Mouse (Mus musculus): ENCODE results near the gene Esam. TPM values are rescaled to one million over a fixed set of nuclear protein-coding genes. Genes with fewer than 3 reads are reported as not detected.

Gene Esam
- polyA plus RNA-seq, 1 experiment from 2014 or later: 38.8 TPM

DNA sequence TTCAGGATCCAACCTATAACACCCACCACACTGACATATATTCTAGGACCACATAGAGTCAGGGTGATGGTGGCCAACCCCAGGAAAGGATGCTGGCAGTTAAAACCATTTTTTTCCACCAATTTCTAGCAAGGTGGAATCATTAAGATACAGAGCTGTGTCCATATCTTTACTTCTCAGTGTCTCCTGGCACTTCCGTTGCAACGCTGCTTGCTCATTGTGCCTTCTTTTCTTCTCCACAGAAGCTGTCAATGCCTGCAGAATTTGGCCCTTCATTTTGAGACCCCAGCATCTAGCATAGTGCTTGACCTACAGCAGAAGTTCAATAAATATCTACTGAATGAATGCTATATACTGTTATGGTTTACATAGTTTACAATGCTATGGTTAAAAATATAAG is 39.1 kb downstream of the Esam start:
- no peak for ATAC-seq
- Histone ChIP-seq H3K4me2 (ENCODE audit: low read length) (no peak overlapping the region), H3K4me1 (ENCODE audit: control insufficient read depth, insufficient read depth, low read length) (peaks cover 4% of the 10 kb centered on the region), H3K36me3 (ENCODE audit: control insufficient read depth, insufficient read depth, low read length) (no peaks in the 10 kb centered on the region), H3K27me3 (ENCODE audit: control insufficient read depth, insufficient read depth, low read depth, low read length) (no peaks in the 10 kb centered on the region), H3K9me3 (replicated peaks; ENCODE audit: control insufficient read depth, low read length, poor library complexity, severe bottlenecking) (no peaks in the 10 kb centered on the region), H3K27ac (ENCODE audit: low read length) (no peak overlapping the region), H3K9ac (ENCODE audit: low read depth, low read length) (no peak overlapping the region), H3K4me3 (ENCODE audit: low read depth, low read length) (no peak overlapping the region)
- 85% methylated on average over 2 of the region's 2 CpGs for WGBS

DNA sequence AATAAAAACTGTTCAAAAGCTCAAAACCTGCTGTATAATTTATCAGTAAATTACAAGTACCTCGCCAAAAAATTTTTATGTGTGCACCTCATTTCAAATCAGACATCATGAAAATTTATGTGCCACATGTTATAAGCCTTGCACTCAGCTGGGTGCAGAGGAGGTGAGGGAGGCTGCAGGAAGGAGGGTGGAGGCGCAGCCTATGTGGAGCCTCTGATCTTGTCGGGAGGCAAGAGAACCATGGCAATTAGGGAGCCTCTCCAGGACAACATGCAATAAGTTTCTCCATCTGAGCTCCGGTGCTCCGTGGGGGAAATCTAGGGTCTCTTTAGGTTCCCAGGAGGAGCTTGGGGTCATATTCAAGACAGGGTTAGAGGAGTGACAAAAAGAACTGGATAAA is 39.6 kb downstream of the Esam start:
- ATAC-seq: no peak
- no peaks in the 10 kb centered on the region for H3K27me3 ChIP-seq (ENCODE audit: control insufficient read depth, insufficient read depth, low read depth, low read length)
- no peaks in the 10 kb centered on the region for H3K36me3 ChIP-seq (ENCODE audit: control insufficient read depth, insufficient read depth, low read length)
- no peak overlapping the region for H3K4me3 ChIP-seq (ENCODE audit: low read depth, low read length)
- H3K27ac ChIP-seq (ENCODE audit: low read length): no peak overlapping the region
- H3K4me1 ChIP-seq (ENCODE audit: control insufficient read depth, insufficient read depth, low read length): peaks cover 4% of the 10 kb centered on the region
- WGBS: 52% methylated on average over 5 of the region's 5 CpGs
- no peak overlapping the region for H3K9ac ChIP-seq (ENCODE audit: low read depth, low read length)
- H3K4me2 ChIP-seq (ENCODE audit: low read length): no peak overlapping the region
- H3K9me3 ChIP-seq (replicated peaks; ENCODE audit: control insufficient read depth, low read length, poor library complexity, severe bottlenecking): no peaks in the 10 kb centered on the region

DNA sequence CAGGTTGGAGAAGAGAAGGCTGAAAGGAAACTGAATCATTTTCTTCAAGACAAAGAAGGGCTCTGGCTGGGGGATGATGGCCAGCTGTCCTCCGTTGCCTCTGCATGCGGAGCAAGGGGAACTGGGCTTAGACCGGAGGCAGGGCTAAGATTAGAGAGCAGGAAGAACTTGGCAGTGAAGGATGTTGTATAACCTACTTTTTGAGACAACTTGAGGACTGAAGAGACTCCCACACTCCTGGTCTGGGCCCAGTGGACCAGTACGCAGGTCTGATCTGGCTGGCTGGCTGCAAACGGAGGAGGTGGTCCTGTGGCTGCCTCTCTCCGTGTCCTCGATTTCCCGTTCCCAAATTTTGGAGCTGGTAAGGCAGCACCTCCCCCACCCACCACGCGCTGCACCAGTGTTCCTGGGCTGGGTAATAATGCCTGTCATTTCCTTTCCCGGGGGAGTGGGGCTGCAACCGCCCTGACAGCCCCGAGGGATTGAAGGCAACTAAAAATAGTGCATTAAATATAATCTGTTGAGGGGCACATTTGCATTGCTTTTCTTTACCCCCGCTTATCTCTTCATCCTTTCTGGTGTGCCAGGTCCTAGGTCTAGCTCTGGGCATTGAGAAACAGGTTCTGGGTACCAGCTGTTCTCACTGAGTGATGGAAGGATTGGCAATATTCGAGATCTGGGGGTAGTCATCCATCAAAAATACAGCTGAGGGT is 40.2 kb downstream of the Esam start:
- no peak overlapping the region for H3K4me2 ChIP-seq (ENCODE audit: low read length)
- ATAC-seq: peak; percentile 54

DNA sequence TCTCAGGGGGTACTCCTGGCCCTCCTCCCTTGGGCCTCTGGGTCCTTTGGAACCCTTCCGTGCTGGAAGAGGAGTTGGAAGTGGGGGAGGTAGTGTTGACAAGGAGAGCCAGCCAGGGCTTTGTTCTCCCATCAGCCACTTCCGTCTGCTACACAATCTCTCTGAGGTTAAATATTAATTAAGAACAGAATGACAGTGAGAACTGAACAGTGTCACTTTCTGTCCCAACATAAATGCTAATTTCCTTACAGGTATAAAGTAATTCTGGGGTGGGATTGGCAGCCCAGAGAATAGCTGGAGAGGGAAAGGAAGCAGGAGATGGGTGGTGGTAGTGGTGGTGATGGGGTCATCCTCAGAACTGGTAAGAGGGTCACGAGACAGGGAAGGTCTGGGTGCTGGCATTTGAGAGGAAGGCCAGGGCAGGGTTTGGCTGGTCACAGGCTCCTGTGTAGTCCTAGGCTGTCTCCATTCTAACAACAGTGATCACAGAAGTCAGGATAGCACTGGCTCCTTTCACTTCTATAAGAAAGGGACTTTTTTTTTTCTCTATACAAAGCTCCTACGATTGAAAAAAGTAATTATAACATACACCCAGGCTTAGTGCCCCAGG is 40.8 kb downstream of the Esam start:
- Histone ChIP-seq H3K36me3 (ENCODE audit: control insufficient read depth, insufficient read depth, low read length) (no peaks in the 10 kb centered on the region), H3K4me2 (ENCODE audit: low read length) (no peak overlapping the region), H3K4me1 (ENCODE audit: control insufficient read depth, insufficient read depth, low read length) (peaks cover 4% of the 10 kb centered on the region), H3K9ac (ENCODE audit: low read depth, low read length) (no peak overlapping the region), H3K27ac (ENCODE audit: low read length) (no peak overlapping the region), H3K4me3 (ENCODE audit: low read depth, low read length) (no peak overlapping the region), H3K9me3 (replicated peaks; ENCODE audit: control insufficient read depth, low read length, poor library complexity, severe bottlenecking) (no peaks in the 10 kb centered on the region), H3K27me3 (ENCODE audit: control insufficient read depth, insufficient read depth, low read depth, low read length) (no peaks in the 10 kb centered on the region)
- no peak for ATAC-seq
- WGBS: 43% methylated on average over 4 of the region's 4 CpGs

More for the DNA sequence above, 40.2 kb downstream of the Esam start:
- Histone ChIP-seq H3K9me3 (replicated peaks; ENCODE audit: control insufficient read depth, low read length, poor library complexity, severe bottlenecking) (no peaks in the 10 kb centered on the region), H3K27me3 (ENCODE audit: control insufficient read depth, insufficient read depth, low read depth, low read length) (no peaks in the 10 kb centered on the region), H3K9ac (ENCODE audit: low read depth, low read length) (no peak overlapping the region), H3K36me3 (ENCODE audit: control insufficient read depth, insufficient read depth, low read length) (no peaks in the 10 kb centered on the region), H3K4me3 (ENCODE audit: low read depth, low read length) (no peak overlapping the region), H3K27ac (ENCODE audit: low read length) (no peak overlapping the region), H3K4me1 (ENCODE audit: control insufficient read depth, insufficient read depth, low read length) (peaks cover 4% of the 10 kb centered on the region)
- WGBS: 53% methylated on average over 15 of the region's 15 CpGs

DNA sequence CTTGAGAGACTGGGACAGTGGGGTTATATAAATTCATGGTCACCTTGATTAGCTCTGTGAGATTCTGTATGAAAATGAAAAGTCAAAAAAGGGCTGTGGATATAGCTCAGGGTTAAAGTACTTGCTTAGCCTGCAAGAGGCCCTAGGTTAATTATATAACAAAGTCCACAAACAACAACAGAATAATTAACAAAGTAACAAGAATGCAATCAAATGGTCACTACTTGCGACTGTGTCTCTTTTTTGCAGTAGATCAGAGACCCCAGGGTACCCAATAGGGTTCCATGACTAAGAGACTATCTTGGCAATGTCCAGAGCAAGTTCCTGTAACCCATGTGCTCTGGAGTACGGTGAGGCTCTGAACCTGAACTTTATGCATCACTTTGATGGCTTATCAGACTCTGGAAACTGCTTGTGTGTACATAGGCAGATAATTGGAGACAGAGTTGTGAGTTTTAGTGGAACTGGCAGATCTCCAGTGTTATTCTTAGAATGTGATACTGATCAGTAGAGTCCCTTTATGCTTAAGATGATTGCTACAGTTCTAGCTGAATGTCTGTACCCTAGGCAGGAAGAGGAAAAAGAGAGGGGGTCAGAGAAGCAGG is 41.5 kb downstream of the Esam start:
- WGBS: 83% methylated on average over 2 of the region's 2 CpGs
- no peaks in the 10 kb centered on the region for H3K9me3 ChIP-seq (replicated peaks; ENCODE audit: control insufficient read depth, low read length, poor library complexity, severe bottlenecking)
- no peak overlapping the region for H3K4me2 ChIP-seq (ENCODE audit: low read length)
- H3K27me3 ChIP-seq (ENCODE audit: control insufficient read depth, insufficient read depth, low read depth, low read length): no peaks in the 10 kb centered on the region
- H3K4me3 ChIP-seq (ENCODE audit: low read depth, low read length): no peak overlapping the region
- H3K36me3 ChIP-seq (ENCODE audit: control insufficient read depth, insufficient read depth, low read length): no peaks in the 10 kb centered on the region
- ATAC-seq: no peak
- no peak overlapping the region for H3K9ac ChIP-seq (ENCODE audit: low read depth, low read length)
- H3K27ac ChIP-seq (ENCODE audit: low read length): no peak overlapping the region
- peaks cover 4% of the 10 kb centered on the region for H3K4me1 ChIP-seq (ENCODE audit: control insufficient read depth, insufficient read depth, low read length)

DNA sequence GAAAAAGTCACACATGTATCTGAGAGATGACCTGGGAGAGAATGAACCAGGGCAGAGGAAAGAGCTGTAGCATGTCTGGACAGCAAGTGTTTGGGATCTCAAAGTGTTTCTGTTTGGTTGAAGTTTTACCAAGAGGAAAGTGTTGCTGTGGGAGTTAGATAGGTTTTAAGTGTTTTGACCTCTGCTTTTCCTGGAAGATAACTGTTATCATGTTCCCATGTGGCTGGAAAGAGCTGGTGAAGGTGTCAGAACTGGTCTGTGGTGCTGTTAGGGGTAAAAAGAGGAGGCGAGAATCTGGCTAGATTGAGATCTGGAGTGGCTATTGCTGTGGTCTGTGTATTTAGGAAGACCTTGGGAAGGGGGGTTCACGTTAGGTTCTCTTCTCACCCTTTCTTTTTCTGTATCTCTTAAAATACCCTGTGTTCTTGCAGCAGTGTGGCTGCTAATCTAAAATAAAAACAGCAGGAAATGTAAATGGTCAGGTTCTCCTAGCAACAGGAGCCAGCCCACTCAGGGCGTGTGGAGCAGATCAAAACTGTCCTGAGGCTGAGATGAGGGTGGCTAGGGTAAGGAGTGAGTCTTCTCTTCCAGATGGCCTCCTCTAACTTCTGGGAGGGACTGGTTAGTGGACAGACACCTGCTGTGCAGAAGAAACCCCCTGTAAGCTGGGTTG is 44.5 kb downstream of the Esam start:
- Histone ChIP-seq H3K9me3 (replicated peaks; ENCODE audit: control insufficient read depth, low read length, poor library complexity, severe bottlenecking) (no peaks in the 10 kb centered on the region), H3K4me3 (ENCODE audit: low read depth, low read length) (no peak overlapping the region), H3K27me3 (ENCODE audit: control insufficient read depth, insufficient read depth, low read depth, low read length) (no peaks in the 10 kb centered on the region), H3K4me2 (ENCODE audit: low read length) (no peak overlapping the region), H3K9ac (ENCODE audit: low read depth, low read length) (no peak overlapping the region), H3K27ac (ENCODE audit: low read length) (no peak overlapping the region), H3K4me1 (ENCODE audit: control insufficient read depth, insufficient read depth, low read length) (peaks cover 9% of the 10 kb centered on the region), H3K36me3 (ENCODE audit: control insufficient read depth, insufficient read depth, low read length) (no peaks in the 10 kb centered on the region)
- 66% methylated on average over 3 of the region's 3 CpGs for WGBS
- no peak for ATAC-seq

DNA sequence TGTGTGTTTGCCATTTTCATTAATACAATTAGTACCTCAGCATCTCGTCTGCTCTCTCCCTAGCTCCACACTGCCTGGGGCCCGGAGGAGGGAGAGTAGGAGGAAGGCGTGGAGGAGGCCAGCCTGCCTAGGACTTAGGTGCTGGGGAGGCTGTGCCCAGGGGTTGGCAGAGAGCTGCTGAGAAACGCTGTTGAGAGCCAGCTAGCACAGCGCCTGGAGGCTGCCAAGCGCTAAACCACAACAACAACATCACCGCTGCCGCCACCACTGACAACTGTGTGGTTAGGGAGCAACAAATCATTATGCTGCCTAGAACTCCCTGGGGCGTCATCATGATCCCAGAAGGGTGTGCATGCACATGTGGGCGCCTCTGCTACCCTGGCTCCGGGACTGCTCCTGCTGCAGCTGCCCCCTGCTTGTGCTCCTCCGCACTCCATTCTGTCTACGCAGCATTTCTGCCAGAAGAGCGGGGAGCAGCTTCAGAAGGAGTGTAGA is 48.6 kb downstream of the Esam start:
- 30% methylated on average over 14 of the region's 14 CpGs for WGBS
- peak overlapping the region; percentile 76 for H3K27ac ChIP-seq (ENCODE audit: low read length)
- peak; percentile 81 for ATAC-seq
- H3K4me1 ChIP-seq (ENCODE audit: control insufficient read depth, insufficient read depth, low read length): peaks cover 6% of the 10 kb centered on the region
- no peaks in the 10 kb centered on the region for H3K27me3 ChIP-seq (ENCODE audit: control insufficient read depth, insufficient read depth, low read depth, low read length)
- H3K9ac ChIP-seq (ENCODE audit: low read depth, low read length): peak overlapping the region; percentile 25; the same call in 1 of the 2 replicates
- H3K36me3 ChIP-seq (ENCODE audit: control insufficient read depth, insufficient read depth, low read length): no peaks in the 10 kb centered on the region
- peak overlapping the region; percentile 13; the same call in 1 of the 2 replicates for H3K4me3 ChIP-seq (ENCODE audit: low read depth, low read length)
- no peaks in the 10 kb centered on the region for H3K9me3 ChIP-seq (replicated peaks; ENCODE audit: control insufficient read depth, low read length, poor library complexity, severe bottlenecking)
- H3K4me2 ChIP-seq (ENCODE audit: low read length): peak overlapping the region; percentile 45

DNA sequence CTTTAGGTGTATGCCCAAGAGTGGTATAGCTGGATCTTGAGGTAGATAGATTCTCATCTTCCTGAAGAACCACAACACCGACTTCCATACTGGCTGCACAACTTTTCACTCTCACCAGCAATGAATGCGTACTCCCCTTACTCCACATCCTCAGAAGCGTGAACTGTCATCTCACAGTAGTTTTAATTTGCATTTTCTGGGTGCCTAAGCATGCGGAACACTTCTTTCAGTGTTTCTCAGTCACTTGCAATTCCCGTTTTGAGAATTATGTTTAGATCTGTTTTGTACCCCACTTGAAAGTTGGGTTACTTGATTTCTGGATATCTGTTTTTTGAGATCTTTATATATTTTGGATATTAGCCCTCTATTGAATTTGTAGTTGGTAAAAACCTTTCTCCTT is 55.7 kb downstream of the Esam start:
- Histone ChIP-seq H3K9ac (ENCODE audit: low read depth, low read length) (no peak overlapping the region), H3K36me3 (ENCODE audit: control insufficient read depth, insufficient read depth, low read length) (no peaks in the 10 kb centered on the region), H3K4me2 (ENCODE audit: low read length) (no peak overlapping the region), H3K9me3 (replicated peaks; ENCODE audit: control insufficient read depth, low read length, poor library complexity, severe bottlenecking) (no peaks in the 10 kb centered on the region; the same call in 1 of the 2 replicates), H3K27me3 (ENCODE audit: control insufficient read depth, insufficient read depth, low read depth, low read length) (no peaks in the 10 kb centered on the region), H3K4me3 (ENCODE audit: low read depth, low read length) (no peak overlapping the region), H3K27ac (ENCODE audit: low read length) (no peak overlapping the region), H3K4me1 (ENCODE audit: control insufficient read depth, insufficient read depth, low read length) (no peaks in the 10 kb centered on the region)
- no peak for ATAC-seq
- WGBS: 83% methylated on average over 5 of the region's 5 CpGs
